Mouse (Mus musculus) liver, postnatal 0 days (tissue): Measurements from ENCODE around the gene Ak3. TPM values are rescaled to one million over a fixed set of nuclear protein-coding genes. Genes with fewer than 3 reads are reported as not detected.

Experiments used
- ATAC-seq: fragments of 200-750 bp; cut with Nextera tagmentation; 2 replicates; pipeline ENCODE4 v1.8.0; 2017; ENCODE audit warnings: mild to moderate bottlenecking, moderate library complexity
- DNase-seq: peaks from one replicate; pipeline ENCODE4 v3.0.0-alpha.2; 2016
- H3K27ac ChIP-seq: fragments of 300-500 bp; sonication (generic); 2 replicates; pipeline ENCODE4 v1.5.1; 2014; ENCODE audit warnings: antibody characterized with exemption, moderate library complexity, mild to moderate bottlenecking, low read depth
- H3K27me3 ChIP-seq: fragments of 300-500 bp; sonication (generic); 2 replicates; pipeline ENCODE4 v1.6.1; 2014; ENCODE audit warnings: low read length, control low read depth, mixed read lengths; ENCODE audit not compliant: insufficient read depth
- H3K36me3 ChIP-seq: fragments of 300-500 bp; sonication (generic); replicated peaks from 2 replicates; pipeline ENCODE4 v1.6.1; 2014; ENCODE audit warnings: mild to moderate bottlenecking, control low read depth, low read length, moderate library complexity, mixed read lengths; ENCODE audit not compliant: insufficient read depth
- H3K4me1 ChIP-seq: fragments of 300-500 bp; sonication (generic); 2 replicates; pipeline ENCODE4 v1.6.1; 2014; ENCODE audit warnings: antibody characterized with exemption, mild to moderate bottlenecking, control low read depth; ENCODE audit not compliant: insufficient read depth
- H3K4me2 ChIP-seq: fragments of 300-500 bp; sonication (generic); 2 replicates; pipeline ENCODE4 v1.6.1; 2014; ENCODE audit warnings: low read depth, mild to moderate bottlenecking, low read length, moderate library complexity, mixed read lengths
- H3K4me3 ChIP-seq: fragments of 300-500 bp; sonication (generic); 2 replicates; pipeline ENCODE4 v1.5.1; 2014; ENCODE audit warnings: low read depth, low read length
- H3K9ac ChIP-seq: fragments of 300-500 bp; sonication (generic); replicated peaks from 2 replicates; pipeline ENCODE4 v1.6.1; 2014; ENCODE audit warnings: mild to moderate bottlenecking, moderate library complexity
- H3K9me3 ChIP-seq: fragments of 300-500 bp; sonication (generic); 2 replicates; pipeline ENCODE4 v1.6.1; 2016; ENCODE audit warnings: mild to moderate bottlenecking, control low read depth, low read length, mixed read lengths
- CTCF ChIP-seq: sonication (generic); IDR thresholded peaks from 2 replicates; pipeline ENCODE4 v1.5.1; 2016; ENCODE audit warnings: antibody characterized with exemption, low read depth
- EP300 ChIP-seq: IDR thresholded peaks from 2 replicates; pipeline ENCODE4 v1.6.1; 2016; ENCODE audit warnings: antibody characterized with exemption, low read depth, mild to moderate bottlenecking
- WGBS: fragments of 180-500 bp; shearing (Covaris S2); extraction: QIAGEN DNeasy Blood & Tissue Kit; methylation state at CpG from one replicate; pipeline ENCODE4 v1.1.7; 2014; ENCODE audit not compliant: insufficient replicate concordance; 5-methylcytosine and 5-hydroxymethylcytosine counted together
- polyA plus RNA-seq: library from polyadenylated mRNA; unstranded; fragments of >200 nt; fragmentation: Nextera tagmentation; extraction: Ambion mirVana; gene quantifications from 2 replicates; pipeline ENCODE4 v1.2.1, GENCODE M21; 2015

Ak3 gene
- polyA plus RNA-seq, result 48.1 and 49.9 TPM in 2 replicates

DNA sequence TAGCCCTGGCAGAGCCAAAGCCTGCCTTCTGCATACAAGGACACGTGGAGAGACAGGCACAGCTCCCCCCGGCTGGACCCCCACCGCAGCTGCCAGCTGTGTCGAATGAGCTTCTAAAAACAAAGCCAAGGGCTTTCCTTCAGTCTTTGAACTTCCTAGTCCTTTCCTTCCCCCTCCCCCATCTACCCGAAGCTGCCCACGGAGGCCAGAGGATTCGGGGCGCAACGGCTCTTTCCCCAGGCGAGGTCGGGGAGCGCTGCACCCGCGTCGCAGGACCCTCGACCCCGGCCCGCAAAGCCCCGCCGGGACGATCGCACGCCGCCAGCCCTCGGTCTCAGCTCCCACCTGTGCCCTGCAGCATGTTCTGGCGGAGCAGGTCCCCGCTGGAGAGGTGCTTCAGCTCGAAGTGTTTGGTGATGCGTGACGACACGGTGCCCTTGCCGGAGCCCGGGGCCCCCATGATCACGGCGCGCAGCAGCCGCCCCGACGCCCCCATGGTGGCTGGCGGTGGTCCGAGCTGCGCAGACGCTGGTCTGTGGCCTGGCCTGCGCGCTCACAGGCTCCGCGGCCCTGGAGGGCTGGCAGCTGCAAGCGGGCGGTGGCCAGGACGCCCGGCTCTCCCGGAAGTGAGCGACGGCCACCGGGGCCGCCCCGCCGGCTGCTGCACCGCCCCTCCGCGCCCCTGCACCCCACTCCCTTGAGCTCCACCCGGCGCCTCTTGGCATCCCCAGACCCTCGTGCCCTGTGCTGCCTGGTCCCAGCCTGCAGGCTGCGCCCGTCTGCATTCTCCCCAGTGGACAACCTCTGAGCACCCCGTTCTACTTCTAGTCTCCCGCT lies at the start of gene Ak3:
Gene Ak3, minus strand, starts transcription at position 628 of the 837 bp plus-strand sequence.
- Histone ChIP-seq H3K4me1 (peaks cover 15% of the 10 kb centered on the region), H3K9ac (peak within 1 kb of the TSS; percentile 96), H3K4me3 (peak within 1 kb of the TSS; percentile 94), H3K27me3 (no peaks in the 10 kb centered on the region), H3K36me3 (no peaks in the 10 kb centered on the region), H3K27ac (peak within 1 kb of the TSS; percentile 91), H3K4me2 (peak within 1 kb of the TSS; percentile 85), H3K9me3 (no peaks in the 10 kb centered on the region)
- under 1% methylated on average over 57 of the region's 68 CpGs for WGBS
- peak; percentile 42 for TF ChIP-seq CTCF
- TF ChIP-seq EP300, result no peak
- DNase-seq (peak; percentile 84), ATAC-seq (peak; percentile 82)

DNA sequence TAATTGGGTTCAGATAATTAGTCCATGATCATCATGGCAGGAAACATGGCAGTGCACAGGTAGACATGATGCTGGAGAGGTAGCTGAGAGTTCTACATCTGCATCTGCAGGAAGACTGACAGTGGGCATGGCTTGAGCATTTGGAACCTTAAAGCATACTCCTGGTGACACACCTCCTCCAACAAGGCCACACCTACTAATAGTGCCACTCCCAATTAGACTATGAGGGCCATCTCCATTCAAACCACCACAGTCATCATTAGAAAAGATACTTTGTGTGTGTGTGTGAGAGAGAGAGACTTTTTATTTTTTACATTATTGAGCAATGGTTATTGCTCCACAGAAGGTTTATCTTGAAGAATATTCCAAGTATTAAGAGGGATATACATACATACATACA lies 44.4 kb upstream of the Ak3 start:
- Histone ChIP-seq H3K36me3 (no peaks in the 10 kb centered on the region), H3K4me3 (no peak overlapping the region), H3K27ac (no peak overlapping the region), H3K4me1 (no peaks in the 10 kb centered on the region), H3K9ac (no peak overlapping the region), H3K9me3 (no peaks in the 10 kb centered on the region), H3K4me2 (no peak overlapping the region), H3K27me3 (no peaks in the 10 kb centered on the region)
- TF ChIP-seq CTCF, result no peak
- no peak for TF ChIP-seq EP300
- DNase-seq (no peak), ATAC-seq (no peak)

DNA sequence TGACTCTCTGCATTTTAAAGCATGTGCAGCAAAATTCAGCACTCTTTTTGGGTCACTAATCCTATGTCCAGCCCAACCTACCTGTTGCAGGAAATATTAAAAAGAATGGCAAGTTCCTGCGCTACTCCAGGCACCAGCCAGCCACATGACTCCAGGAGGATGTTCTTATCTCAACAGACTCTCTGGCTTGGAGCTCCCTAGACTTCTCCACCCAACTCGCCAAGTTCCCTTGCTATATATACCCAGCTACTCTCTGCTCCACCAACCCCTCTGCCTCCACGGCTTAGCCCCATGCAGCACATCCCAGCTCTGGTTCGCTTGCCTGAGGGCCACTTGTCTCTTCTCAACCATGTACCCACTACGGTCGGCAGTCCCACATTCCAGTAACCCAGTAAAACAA lies 40.9 kb upstream of the Ak3 start:
- H3K4me2 ChIP-seq, result no peak overlapping the region
- ATAC-seq, result no peak
- no peak for DNase-seq
- no peaks in the 10 kb centered on the region for H3K27me3 ChIP-seq
- no peaks in the 10 kb centered on the region for H3K9me3 ChIP-seq
- no peak overlapping the region for H3K4me3 ChIP-seq
- H3K36me3 ChIP-seq, result no peaks in the 10 kb centered on the region
- TF ChIP-seq EP300, result no peak
- no peak for TF ChIP-seq CTCF
- 69% methylated on average over 6 of the region's 6 CpGs for WGBS
- no peaks in the 10 kb centered on the region for H3K4me1 ChIP-seq
- H3K9ac ChIP-seq, result no peak overlapping the region
- H3K27ac ChIP-seq, result no peak overlapping the region

DNA sequence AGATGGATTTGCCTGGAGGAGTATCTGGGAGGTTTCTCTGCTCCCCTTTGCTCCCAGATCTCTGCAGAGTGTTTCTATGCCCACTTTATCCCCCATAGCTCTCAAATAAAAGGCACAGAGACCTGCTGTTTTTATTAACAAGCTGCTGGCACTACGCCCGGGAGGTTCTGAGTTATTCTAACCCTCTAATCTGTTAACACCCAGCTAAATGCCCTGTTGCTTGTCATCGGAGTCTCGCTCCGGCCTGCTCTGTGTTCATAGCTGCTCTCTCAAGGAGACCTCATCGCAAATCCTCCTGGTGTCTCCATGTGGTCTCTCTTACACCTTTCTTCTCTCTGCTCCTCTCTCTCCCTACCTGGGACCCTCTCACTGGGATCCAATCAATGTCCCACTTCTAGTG lies 27.0 kb upstream of the Ak3 start:
- no peak overlapping the region for H3K4me2 ChIP-seq

DNA sequence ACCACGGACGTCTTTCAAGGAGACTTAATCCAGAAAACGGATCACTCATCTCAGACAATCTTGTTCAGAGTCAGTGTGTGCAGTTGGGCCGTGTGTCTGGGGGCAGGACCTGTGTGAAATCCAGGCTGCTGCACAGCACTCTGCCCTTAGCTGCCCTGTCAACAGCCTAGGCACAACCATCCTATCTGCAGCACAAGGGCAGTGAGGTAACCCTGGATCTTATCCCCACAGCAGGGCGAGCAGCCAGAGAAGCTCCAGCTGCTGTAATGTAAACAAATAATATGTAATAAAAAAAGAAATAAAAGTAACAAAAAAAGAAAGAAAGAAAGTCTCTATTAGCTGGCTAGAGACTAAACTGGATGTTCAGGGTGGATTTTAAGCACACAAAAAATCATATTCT lies 21.4 kb upstream of the Ak3 start:
- H3K9me3 ChIP-seq, result no peaks in the 10 kb centered on the region
- peak overlapping the region; percentile 59 for H3K4me3 ChIP-seq
- H3K9ac ChIP-seq, result 0 out of 2 replicates have a peak overlapping the region, but pooled peaks have one; percentile 8
- DNase-seq (no peak), ATAC-seq (no peak)
- H3K27me3 ChIP-seq, result no peaks in the 10 kb centered on the region
- WGBS, result 68% methylated on average over 5 of the region's 5 CpGs
- H3K36me3 ChIP-seq, result no peaks in the 10 kb centered on the region; the same call in 1 of the 2 replicates
- H3K27ac ChIP-seq, result peak overlapping the region; percentile 7; the same call in 1 of the 2 replicates
- peak overlapping the region; percentile 67 for H3K4me2 ChIP-seq
- peaks cover 31% of the 10 kb centered on the region for H3K4me1 ChIP-seq
- no peak for TF ChIP-seq CTCF
- peak; percentile 19; the same call in 1 of the 2 replicates for TF ChIP-seq EP300

More for the DNA sequence above, 27.0 kb upstream of the Ak3 start:
- Histone ChIP-seq H3K9me3 (no peaks in the 10 kb centered on the region), H3K4me1 (0 out of 2 replicates have a peak, but pooled peaks cover under 1% of the 10 kb centered on the region), H3K4me3 (no peak overlapping the region), H3K9ac (no peak overlapping the region), H3K36me3 (no peaks in the 10 kb centered on the region; the same call in 1 of the 2 replicates), H3K27me3 (no peaks in the 10 kb centered on the region), H3K27ac (no peak overlapping the region)
- DNase-seq (no peak), ATAC-seq (no peak)
- TF ChIP-seq EP300, result no peak
- TF ChIP-seq CTCF, result no peak
- WGBS, result 86% methylated on average over 6 of the region's 6 CpGs

DNA sequence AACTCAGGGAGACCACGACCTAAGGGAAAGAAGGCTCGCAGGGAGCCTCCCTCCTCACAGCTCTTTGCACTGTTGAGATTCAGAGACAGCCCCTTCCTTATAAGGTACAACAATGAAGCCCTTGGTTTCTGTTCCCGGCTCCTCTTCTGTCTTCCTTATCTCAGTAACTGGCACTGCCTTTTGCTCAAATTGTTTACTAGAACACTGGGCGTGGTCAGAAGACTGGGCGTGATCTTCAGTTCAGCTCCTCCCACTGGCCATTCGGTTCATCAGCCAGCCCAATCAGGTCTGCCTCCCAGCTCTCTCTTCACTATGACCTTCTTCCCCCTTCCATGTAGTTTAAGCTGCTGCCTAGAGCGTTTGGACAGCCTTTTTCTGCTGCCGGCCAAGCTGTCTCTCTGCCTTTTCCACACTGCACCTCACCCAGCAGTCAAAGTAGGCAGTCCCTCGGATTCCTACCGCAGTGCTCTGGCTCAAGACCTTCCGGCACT lies 19.3 kb upstream of the Ak3 start:
- Histone ChIP-seq H3K4me3 (peak overlapping the region; percentile 59), H3K4me1 (peaks cover 31% of the 10 kb centered on the region), H3K27me3 (no peaks in the 10 kb centered on the region), H3K27ac (peak overlapping the region; percentile 94), H3K9ac (peak overlapping the region; percentile 73), H3K9me3 (no peaks in the 10 kb centered on the region), H3K4me2 (peak overlapping the region; percentile 67), H3K36me3 (no peaks in the 10 kb centered on the region)
- 7% methylated on average over 11 of the region's 11 CpGs for WGBS
- TF ChIP-seq CTCF (peak; percentile 14), EP300 (peak; percentile 67)
- peak; percentile 91 for DNase-seq
- peak; percentile 77 for ATAC-seq
